Mouse (Mus musculus) embryonic fibroblast, embryonic 13.5 days (primary cell): Measurements from ENCODE around the gene Eapp. TPM values are rescaled to one million over a fixed set of nuclear protein-coding genes. Genes with fewer than 3 reads are reported as not detected.
"Not testable (repeated sequence)": the region's sequence is repeated elsewhere in the genome, so short reads cannot be mapped to it uniquely, and the experiment has no call there.

Source experiments
- H3K27ac ChIP-seq: 2 replicates; pipeline ENCODE4 v1.5.1; 2012; ENCODE audit warnings: low read length, control low read depth, inconsistent platforms; ENCODE audit not compliant: insufficient read depth
- H3K4me1 ChIP-seq: 2 replicates; pipeline ENCODE4 v1.6.1; 2011; ENCODE audit warnings: low read length; ENCODE audit not compliant: control insufficient read depth, insufficient read depth
- H3K4me3 ChIP-seq: 2 replicates; pipeline ENCODE4 v1.5.1; 2011; ENCODE audit warnings: mild to moderate bottlenecking, control low read depth, low read length; ENCODE audit not compliant: insufficient read depth
- CTCF ChIP-seq: IDR thresholded peaks from 2 replicates; pipeline ENCODE4 v1.5.1; 2011; ENCODE audit warnings: mild to moderate bottlenecking, control low read depth, low read length, moderate library complexity, borderline replicate concordance; ENCODE audit not compliant: insufficient read depth
- POLR2A ChIP-seq: IDR thresholded peaks from 2 replicates; pipeline ENCODE4 v1.6.1; 2011; ENCODE audit warnings: low read depth, mild to moderate bottlenecking, control low read depth, low read length, moderate library complexity
- polyA plus RNA-seq: library from polyadenylated mRNA; stranded (reverse); fragments of >200 nt; gene quantifications from 2 replicates; pipeline ENCODE4 v1.2.4, GENCODE M21; 2011; ENCODE audit warnings: low read depth; ENCODE audit not compliant: missing spikeins, insufficient read length

The Eapp gene
- polyA plus RNA-seq, 1 experiment: 53.1 TPM

DNA sequence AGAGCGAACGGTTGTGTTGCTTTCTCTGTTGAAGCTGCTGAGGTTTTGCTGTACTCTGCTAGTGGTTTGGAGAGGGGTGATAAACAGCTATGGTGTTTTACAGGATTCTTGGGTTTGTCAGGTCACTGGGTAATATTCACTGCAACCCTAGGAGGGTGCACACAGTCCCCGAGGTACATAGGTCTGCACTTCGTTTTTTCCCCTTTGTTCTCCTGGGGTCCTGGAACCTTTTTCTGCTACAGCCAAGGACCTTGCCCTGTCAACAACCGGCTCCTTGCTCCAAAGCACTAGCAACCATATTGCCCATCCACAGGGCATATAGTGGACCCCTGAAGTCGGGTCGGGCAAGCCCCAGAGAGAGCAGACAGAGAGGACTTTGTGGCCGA is 14.8 kb upstream of the Eapp start:
- H3K27ac ChIP-seq, H3K4me3 ChIP-seq, H3K4me1 ChIP-seq: not testable (repeated sequence)
- TF ChIP-seq POLR2A: peak; percentile 65

DNA sequence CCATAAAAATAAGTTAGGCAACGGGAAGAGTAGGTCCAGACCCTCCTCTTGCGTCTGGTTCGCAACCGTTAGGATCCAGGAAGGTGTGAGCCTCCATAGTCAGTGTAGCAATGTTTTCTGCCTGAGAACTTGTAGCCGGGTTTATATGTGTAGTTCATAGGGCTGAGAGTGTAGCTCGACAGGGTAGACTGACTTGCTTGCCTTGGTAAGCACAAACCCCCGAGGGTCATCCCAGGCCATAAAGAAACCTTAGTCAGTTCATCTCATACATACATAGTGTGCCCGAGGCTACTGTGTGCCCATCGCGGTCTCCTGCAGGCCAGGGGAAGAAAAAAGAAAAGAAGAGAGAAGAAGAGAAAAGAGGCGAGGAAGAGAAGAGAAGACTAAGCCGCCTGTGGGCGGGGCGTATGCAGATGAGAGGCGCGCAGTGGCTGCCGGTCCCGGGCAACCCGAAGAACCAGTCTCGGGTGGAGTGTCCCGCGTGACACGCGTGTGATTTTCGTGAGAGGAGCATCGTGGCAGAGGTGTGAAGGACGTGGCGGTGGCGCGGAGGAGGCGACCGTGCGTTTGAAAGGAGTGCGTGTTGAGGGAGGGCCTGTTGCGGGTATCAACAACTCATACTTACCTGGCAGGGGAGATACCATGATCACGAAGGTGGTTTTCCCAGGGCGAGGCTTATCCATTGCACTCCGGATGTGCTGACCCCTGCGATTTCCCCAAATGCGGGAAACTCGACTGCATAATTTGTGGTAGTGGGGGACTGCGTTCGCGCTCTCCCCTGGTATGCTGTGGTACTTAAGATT is 14.2 kb upstream of the Eapp start:
- H3K4me3 ChIP-seq: peak overlapping the region; percentile 24; the same call in 1 of the 2 replicates
- not testable (repeated sequence) for H3K27ac ChIP-seq, H3K4me1 ChIP-seq

DNA sequence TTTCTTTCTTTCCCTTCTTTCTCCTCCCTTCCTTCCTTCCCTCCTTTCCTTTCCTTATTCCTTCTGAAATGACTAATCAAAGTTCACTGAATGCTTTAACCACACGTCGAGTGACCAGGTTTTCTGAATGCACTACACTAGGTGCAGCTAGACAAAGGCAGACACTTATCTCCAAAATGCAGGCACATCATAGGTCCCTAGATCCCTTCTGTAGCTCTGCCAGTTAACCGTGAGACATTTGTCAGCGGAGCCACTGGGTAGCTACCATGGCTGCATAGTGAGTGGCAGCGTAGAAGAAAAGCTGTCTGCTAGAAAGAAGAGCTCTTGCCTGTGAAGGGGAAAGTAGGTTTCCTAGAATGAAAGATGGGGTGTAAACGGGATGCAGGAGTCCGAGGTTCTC is 3.7 kb upstream of the Eapp start:
- Histone ChIP-seq H3K27ac (no peak overlapping the region), H3K4me1 (no peaks in the 10 kb centered on the region), H3K4me3 (no peak overlapping the region)
- no peak for TF ChIP-seq CTCF
- TF ChIP-seq POLR2A: no peak

DNA sequence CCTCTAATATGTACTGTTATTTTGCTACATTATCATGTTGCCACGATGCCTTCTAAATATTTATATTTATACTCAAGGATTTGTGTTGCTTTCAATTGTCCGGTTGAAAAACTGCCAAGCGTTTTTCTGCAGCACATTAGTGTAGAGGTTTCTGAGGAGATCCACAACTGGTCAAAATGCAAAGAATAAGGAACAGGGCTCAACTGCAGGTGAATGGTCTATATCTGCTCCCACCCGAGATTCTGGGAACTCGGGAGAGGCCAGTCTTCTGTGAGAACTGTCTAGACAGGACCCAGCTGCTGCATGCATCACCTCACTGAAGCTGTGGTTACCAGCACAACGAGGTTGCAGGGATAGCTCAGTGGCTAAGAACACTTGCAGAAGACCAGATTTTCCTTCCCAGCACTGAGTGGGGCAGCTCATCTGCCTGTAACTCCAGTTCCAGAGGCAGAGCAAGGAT is 2.1 kb upstream of the Eapp start:
- H3K4me1 ChIP-seq: peaks cover 2% of the 10 kb centered on the region
- H3K27ac ChIP-seq: no peak overlapping the region
- peak; percentile 77; the same call in 1 of the 2 replicates for TF ChIP-seq POLR2A
- TF ChIP-seq CTCF: no peak
- no peak overlapping the region for H3K4me3 ChIP-seq

DNA sequence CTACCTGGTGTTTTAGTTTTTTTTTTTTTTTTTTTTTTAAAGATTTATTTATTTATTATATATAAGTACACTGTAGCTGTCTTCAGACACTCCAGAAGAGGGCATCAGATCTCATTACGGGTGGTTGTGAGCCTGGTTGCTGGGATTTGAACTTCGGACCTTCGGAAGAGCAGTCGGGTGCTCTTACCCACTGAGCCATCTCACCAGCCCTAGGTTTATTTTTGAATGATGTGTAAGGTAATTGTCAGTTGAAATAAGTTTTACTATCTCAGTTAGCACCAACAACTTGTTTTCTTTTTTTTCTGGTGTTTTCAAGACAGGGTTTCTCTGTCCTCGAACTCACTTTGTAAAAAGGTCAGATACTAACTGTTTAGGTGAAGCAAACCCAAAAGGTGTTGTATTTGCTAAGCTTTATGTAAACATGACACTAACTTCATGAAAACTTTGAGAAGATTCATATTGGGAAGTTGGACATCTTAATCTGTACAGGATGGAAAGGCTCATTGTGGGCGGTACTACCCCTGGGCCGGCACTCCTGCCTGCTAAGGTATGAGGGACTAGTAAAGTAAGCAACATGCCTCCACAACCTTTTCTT is 1.4 kb upstream of the Eapp start:
- Histone ChIP-seq H3K4me1 (peaks cover 2% of the 10 kb centered on the region), H3K4me3 (no peak overlapping the region), H3K27ac (no peak overlapping the region)
- TF ChIP-seq CTCF (no peak), POLR2A (peak; percentile 90)

DNA sequence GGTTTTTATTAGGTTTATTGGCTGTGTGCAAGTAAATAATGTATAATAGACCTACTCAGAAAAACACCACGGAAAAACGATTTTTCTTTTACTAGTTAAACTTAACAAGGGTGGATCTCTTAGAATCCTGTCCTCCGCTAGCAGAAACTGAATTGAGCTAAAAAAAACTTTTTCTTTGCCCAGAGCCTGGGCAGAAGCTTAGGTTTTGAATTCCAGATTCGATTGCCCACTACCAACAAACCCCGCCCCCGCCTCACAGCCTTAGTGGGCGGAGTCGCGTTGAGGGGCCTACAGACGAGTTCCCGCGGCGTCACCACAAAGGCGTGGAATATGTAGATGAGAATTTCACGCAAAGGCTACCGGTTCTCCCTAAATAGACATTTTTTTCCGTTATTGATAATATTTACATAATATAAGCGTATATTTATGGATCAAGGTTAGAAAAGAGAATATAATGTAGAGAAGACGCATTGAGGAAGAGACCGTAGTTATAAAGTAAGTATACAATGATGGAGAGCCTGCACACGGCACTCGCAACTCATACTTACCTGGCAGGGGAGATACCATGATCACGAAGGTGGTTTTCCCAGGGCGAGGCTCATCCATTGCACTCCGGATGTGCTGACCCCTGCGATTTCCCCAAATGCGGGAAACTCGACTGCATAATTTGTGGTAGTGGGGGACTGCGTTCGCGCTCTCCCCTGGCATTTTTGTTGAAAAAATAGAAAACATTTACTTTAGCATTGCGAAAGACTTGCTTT is 725 bp upstream of the Eapp start:
- Histone ChIP-seq H3K27ac (peak overlapping the region; percentile 82), H3K4me1 (peaks cover 2% of the 10 kb centered on the region), H3K4me3 (peak overlapping the region; percentile 84)
- TF ChIP-seq CTCF (no peak), POLR2A (peak; percentile 100)

DNA sequence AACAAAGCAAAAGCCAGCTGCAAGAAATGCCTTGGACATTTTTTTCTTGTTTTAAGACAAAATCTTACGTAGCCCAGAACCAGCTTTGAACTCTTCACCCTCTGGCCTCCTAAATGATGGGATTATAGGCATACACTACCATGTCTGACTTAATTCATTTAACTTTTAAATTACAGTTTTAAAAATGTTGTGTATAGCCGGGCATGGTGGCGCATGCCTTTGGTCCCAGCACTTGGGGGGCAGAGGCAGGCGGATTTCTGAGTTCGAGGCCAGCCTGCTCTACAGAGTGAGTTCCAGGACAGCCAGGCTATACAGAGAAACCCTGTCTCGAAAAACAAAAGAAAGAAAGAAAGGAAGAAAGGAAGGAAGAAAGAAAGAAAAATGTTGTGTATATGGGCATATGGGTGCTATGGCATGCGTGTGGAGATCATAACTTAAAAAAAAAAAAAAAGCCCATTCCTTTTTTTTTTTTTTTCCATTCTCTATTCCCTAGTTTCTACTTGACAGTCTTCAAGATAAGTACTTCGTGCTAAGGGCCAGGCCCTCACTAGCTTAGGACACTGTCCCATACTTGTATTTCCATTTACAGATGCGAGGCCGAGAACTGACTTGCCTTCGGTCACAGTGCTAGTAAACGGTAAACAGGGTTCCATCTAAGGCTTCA is 718 bp downstream of the Eapp start:
- Histone ChIP-seq H3K4me3 (peak overlapping the region; percentile 84), H3K27ac (peak overlapping the region; percentile 92), H3K4me1 (peaks cover 2% of the 10 kb centered on the region)
- TF ChIP-seq POLR2A (no peak; the same call in 1 of the 2 replicates), CTCF (no peak)

DNA sequence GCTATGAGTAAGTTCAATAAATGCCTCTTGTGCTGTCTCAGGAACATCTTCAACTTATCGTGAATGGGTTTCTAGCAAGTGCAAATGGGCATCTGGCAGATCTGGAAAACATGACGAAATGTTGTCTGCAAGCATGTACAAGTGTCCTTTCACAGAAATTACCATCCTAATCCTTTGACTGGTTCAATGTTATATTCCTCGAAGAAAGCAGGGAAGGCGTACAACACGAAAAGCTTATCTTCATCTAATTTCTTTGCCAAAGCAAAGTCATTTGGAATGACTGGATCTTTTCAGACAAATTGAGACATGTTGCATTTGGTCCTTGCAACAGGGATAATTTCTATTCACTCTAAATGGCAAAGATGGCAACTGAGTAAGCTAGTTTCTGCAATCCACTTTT is 6.6 kb downstream of the Eapp start:
- Histone ChIP-seq H3K4me3 (no peak overlapping the region), H3K27ac (no peak overlapping the region), H3K4me1 (peaks cover 2% of the 10 kb centered on the region)
- TF ChIP-seq POLR2A (no peak), CTCF (no peak)

DNA sequence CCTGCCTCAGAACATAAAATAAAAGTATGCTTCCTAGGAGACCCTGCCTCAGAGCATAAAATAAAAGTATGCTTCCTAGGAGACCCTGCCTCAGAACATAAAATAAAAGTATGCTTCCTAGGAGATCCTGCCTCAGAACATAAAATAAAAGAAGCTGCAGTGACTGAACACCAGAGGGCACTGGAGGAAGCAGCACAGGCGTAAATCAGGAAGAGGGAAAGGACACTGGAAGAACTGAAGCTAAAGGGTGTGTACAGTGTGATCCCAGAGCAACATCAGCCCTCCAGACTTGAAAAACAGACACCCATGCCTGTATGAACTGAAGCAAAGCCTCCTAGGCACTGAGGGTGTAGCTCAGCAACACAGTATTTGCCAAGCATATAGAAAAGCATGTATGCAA is 12.5 kb downstream of the Eapp start:
- Histone ChIP-seq H3K27ac (no peak overlapping the region), H3K4me3 (no peak overlapping the region), H3K4me1 (no peaks in the 10 kb centered on the region)
- no peak for TF ChIP-seq POLR2A
- peak; percentile 36; the same call in 1 of the 2 replicates for TF ChIP-seq CTCF
